Mouse (Mus musculus) ES-Bruce4 (cell line): ENCODE measurements around the gene Col5a1. TPM values are rescaled to one million over a fixed set of nuclear protein-coding genes. Genes with fewer than 3 reads are reported as not detected.

Source experiments
- H3K27ac ChIP-seq: 2 replicates; pipeline ENCODE4 v1.5.1; 2012; ENCODE audit warnings: low read length, inconsistent platforms; ENCODE audit not compliant: insufficient read depth
- H3K27me3 ChIP-seq: 2 replicates; pipeline ENCODE4 v1.6.1; 2012; ENCODE audit warnings: mild to moderate bottlenecking, low read length, inconsistent platforms; ENCODE audit not compliant: control insufficient read depth, poor library complexity, insufficient read depth, severe bottlenecking
- H3K36me3 ChIP-seq: 2 replicates; pipeline ENCODE4 v1.6.1; 2012; ENCODE audit warnings: inconsistent platforms, mild to moderate bottlenecking, low read length, moderate library complexity; ENCODE audit not compliant: control insufficient read depth, poor library complexity, insufficient read depth, severe bottlenecking
- H3K4me1 ChIP-seq: one replicate; pipeline ENCODE4 v1.8.1; 2011; ENCODE audit warnings: low read length; ENCODE audit not compliant: control insufficient read depth, insufficient read depth
- H3K4me3 ChIP-seq: 2 replicates; pipeline ENCODE4 v1.5.1; 2011; ENCODE audit warnings: low read depth, mild to moderate bottlenecking, low read length
- H3K9ac ChIP-seq: 2 replicates; pipeline ENCODE4 v1.6.1; 2012; ENCODE audit warnings: low read depth, mild to moderate bottlenecking, inconsistent platforms; ENCODE audit not compliant: poor library complexity, severe bottlenecking
- H3K9me3 ChIP-seq: replicated peaks from 2 replicates; pipeline ENCODE4 v1.6.1; 2012; ENCODE audit warnings: mild to moderate bottlenecking, low read length, inconsistent platforms; ENCODE audit not compliant: control insufficient read depth, poor library complexity, insufficient read depth, severe bottlenecking
- CTCF ChIP-seq: IDR thresholded peaks from one replicate; pipeline ENCODE4 v1.8.1; 2011; ENCODE audit warnings: low read depth, low read length
- EP300 ChIP-seq: IDR thresholded peaks from 2 replicates; pipeline ENCODE4 v1.6.1; 2011; ENCODE audit warnings: low read depth, low read length; ENCODE audit not compliant: insufficient read depth
- POLR2A ChIP-seq: IDR thresholded peaks from one replicate; pipeline ENCODE4 v1.8.1; 2011; ENCODE audit warnings: low read length; ENCODE audit not compliant: insufficient read depth
- polyA plus RNA-seq: library from polyadenylated mRNA; stranded (reverse); fragments of >200 nt; gene quantifications from 2 replicates; pipeline ENCODE4 v1.2.4, GENCODE M21; 2011; ENCODE audit warnings: low read depth; ENCODE audit not compliant: missing spikeins, insufficient read depth, insufficient read length

The Col5a1 gene
- polyA plus RNA-seq, 1 experiment: 19.3 TPM

DNA sequence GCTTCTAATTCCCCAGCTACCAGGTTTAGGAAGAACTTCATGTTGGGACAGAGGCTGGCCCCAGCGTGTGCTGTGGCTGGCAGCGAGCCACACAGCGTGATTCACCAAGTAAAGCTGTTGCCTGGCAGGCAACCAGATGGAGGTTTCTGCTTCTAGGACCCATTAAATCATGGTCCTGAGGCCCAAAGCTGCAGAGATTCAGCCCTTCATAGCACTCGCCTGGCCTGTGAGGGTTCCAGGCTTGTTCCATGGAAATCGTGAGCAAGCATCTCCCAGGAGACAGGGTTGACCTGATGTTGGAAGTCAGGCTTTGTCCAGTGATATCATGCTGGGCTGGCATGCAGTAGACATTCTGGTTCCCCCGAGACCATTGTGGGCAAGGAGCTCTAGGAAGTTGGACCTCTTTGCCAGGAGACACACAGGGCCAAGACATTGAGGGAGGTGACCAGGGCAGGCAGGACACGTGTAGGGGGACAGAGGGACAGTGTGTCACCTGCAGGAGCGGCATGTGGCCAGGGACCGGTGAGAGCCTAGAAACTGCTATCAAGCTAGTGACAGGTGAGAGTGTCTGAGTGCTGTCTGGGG, 50.5 kb downstream of the Col5a1 start:
- Histone ChIP-seq H3K27me3 (no peaks in the 10 kb centered on the region), H3K9ac (no peak overlapping the region), H3K36me3 (no peaks in the 10 kb centered on the region), H3K9me3 (no peaks in the 10 kb centered on the region), H3K4me3 (no peak overlapping the region), H3K27ac (no peak overlapping the region), H3K4me1 (no peaks in the 10 kb centered on the region)
- TF ChIP-seq POLR2A: no peak
- TF ChIP-seq EP300: no peak
- TF ChIP-seq CTCF: no peak

DNA sequence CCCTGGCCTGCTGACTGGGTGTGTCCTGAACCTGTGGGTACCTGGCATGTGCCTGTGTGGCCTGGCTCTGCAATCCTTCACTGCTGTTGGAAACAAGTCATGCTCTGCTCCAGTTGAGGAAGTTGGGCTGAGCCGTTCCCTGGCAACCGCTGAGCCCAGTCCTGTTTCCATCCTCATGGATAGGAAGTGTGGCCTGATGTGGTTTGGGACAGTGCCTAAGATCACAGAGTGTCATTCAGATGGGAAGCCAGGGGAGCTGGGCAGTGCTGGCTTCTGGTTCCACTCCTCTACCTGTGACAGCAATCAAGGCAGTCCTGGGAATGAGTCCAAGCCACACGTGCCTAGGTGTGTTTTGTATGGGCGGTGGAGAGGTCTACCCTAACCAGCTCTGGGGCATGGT, 53.2 kb downstream of the Col5a1 start:
- H3K9ac ChIP-seq: no peak overlapping the region
- no peak overlapping the region for H3K27ac ChIP-seq
- no peaks in the 10 kb centered on the region for H3K9me3 ChIP-seq
- H3K4me3 ChIP-seq: no peak overlapping the region
- H3K4me1 ChIP-seq: no peaks in the 10 kb centered on the region
- H3K36me3 ChIP-seq: no peaks in the 10 kb centered on the region
- no peaks in the 10 kb centered on the region for H3K27me3 ChIP-seq
- TF ChIP-seq EP300 (no peak), CTCF (no peak), POLR2A (no peak)

DNA sequence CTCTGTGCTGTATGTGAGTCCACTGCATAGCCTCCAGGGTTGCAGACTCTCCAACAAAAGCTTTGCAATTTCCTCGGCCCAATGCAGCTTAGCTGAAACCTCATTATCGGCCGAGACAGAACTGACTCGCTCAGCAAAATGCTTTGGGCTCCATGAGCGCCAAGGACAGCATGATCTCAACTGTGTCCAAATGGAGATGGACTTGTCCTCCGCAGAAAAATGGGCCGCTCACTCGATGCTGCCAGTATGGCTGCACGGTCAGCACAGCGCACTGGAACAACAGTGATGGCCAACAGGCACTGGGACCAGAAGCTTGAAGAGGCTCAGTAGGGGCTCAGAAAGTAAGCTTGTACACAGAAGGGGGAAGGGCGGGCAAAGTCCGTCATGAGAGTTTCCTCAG, 53.9 kb downstream of the Col5a1 start:
- no peak overlapping the region for H3K4me3 ChIP-seq
- H3K9me3 ChIP-seq: no peaks in the 10 kb centered on the region
- no peaks in the 10 kb centered on the region for H3K4me1 ChIP-seq
- TF ChIP-seq POLR2A (no peak), EP300 (no peak), CTCF (no peak)
- H3K9ac ChIP-seq: no peak overlapping the region
- H3K36me3 ChIP-seq: no peaks in the 10 kb centered on the region
- no peaks in the 10 kb centered on the region for H3K27me3 ChIP-seq
- no peak overlapping the region for H3K27ac ChIP-seq

DNA sequence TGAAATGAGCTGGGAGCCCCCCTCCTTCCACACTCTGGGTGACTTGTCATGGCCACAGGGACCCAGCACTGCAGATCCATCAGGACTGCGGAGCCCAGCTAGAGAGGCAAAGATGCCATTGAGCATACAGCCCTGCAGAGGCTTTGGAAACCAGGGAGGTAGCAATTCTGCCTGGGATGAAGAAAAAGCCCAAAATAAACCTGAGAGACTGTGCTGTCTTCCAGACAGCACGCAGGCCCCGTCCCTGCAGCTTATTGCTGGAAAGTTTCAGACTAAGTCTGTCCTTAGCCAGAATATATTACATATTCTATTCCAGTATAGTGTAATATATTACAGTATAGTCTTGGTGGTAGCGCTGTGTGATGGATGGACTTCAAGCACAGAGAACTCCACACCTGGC, 61.0 kb downstream of the Col5a1 start:
- no peak for TF ChIP-seq POLR2A
- TF ChIP-seq EP300: no peak
- TF ChIP-seq CTCF: no peak
- no peak overlapping the region for H3K27ac ChIP-seq
- H3K4me3 ChIP-seq: no peak overlapping the region
- no peaks in the 10 kb centered on the region for H3K27me3 ChIP-seq
- H3K4me1 ChIP-seq: no peaks in the 10 kb centered on the region
- H3K36me3 ChIP-seq: no peaks in the 10 kb centered on the region
- H3K9me3 ChIP-seq: no peaks in the 10 kb centered on the region
- no peak overlapping the region for H3K9ac ChIP-seq

DNA sequence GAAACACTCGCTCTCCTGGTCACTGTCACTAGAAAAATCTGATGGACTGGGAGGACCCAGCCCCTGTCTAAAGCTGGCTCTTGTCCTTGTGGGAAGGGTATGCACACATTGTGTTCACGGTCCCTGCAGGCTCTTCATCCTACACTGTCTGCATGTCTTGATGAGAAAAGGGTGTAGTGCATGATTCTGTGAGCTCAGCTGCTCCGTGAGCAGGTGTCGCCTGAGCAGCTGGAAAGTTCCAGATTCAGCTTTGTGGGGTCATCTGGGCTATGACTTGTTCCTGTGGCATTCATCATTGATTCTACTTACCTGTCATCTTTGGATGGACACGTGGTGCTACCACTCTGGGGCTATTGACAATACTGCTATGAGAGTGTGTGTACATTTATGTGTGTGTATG, 61.7 kb downstream of the Col5a1 start:
- Histone ChIP-seq H3K9me3 (no peaks in the 10 kb centered on the region), H3K27ac (no peak overlapping the region), H3K9ac (no peak overlapping the region), H3K4me3 (no peak overlapping the region), H3K27me3 (no peaks in the 10 kb centered on the region), H3K4me1 (no peaks in the 10 kb centered on the region), H3K36me3 (no peaks in the 10 kb centered on the region)
- TF ChIP-seq CTCF (no peak), EP300 (no peak), POLR2A (no peak)

DNA sequence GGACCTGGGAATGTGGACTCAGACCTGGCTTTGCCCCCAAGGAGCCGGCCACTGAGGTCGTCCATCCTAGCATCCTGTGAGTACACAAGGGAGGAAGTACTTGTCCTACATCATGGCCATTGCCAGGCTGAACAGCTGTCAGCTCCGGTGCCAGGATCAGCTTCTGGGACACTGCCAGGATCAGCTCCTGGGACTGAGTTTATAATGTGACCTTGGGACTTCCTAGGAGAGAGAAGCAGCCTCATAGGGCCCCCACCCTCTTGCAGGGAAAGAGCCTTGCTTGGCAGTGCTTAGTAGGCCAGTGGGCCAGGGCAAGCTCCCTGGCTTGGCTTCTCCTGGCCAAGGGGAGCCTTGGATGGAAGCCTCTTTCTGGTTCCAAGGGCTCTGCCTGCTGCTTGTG, 67.6 kb downstream of the Col5a1 start:
- H3K27ac ChIP-seq: no peak overlapping the region
- H3K36me3 ChIP-seq: no peaks in the 10 kb centered on the region

More for the DNA sequence above, 67.6 kb downstream of the Col5a1 start:
- TF ChIP-seq CTCF: no peak
- no peak for TF ChIP-seq POLR2A
- TF ChIP-seq EP300: no peak
- Histone ChIP-seq H3K9me3 (no peaks in the 10 kb centered on the region), H3K27me3 (no peaks in the 10 kb centered on the region), H3K9ac (no peak overlapping the region), H3K4me3 (no peak overlapping the region), H3K4me1 (no peaks in the 10 kb centered on the region)
